Mouse (Mus musculus): ENCODE results near the gene Rnf151. TPM values are rescaled to one million over a fixed set of nuclear protein-coding genes. Genes with fewer than 3 reads are reported as not detected.
A peak's percentile ranks its signal among the peaks of the same experiment; 100 is the strongest.
"Not testable (repeated sequence)": the region's sequence is repeated elsewhere in the genome, so short reads cannot be mapped to it uniquely, and the experiment has no call there.

Rnf151 gene
- total RNA-seq, 1 experiment from 2014 or later, result 0.27 TPM

- DNase-seq, result no peak
These were observed 12.0 kb downstream of the Rnf151 start for GRCm38 (mm10) chr17:24705821-24706220.

DNA sequence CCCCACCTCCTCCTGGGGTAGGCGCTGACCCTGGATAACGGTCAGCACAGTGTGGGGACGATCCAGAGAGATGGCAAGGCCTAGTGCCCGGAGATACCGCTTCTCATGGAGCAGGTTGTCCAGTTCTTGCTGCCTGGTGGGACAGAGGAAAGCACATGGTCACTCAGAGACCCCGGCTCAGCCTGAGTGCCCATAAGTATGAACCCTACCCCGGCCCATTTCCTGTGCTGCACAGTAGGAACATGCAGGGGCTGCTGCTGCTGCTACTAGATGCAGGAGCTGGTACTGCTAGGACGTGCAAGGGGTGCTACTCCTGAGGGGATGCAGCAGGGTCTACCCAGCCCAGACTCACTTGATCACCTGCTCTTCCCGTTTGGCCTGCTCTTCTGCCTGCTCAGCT lies 16.6 kb downstream of the Rnf151 start:
- DNase-seq, result no peak

DNA sequence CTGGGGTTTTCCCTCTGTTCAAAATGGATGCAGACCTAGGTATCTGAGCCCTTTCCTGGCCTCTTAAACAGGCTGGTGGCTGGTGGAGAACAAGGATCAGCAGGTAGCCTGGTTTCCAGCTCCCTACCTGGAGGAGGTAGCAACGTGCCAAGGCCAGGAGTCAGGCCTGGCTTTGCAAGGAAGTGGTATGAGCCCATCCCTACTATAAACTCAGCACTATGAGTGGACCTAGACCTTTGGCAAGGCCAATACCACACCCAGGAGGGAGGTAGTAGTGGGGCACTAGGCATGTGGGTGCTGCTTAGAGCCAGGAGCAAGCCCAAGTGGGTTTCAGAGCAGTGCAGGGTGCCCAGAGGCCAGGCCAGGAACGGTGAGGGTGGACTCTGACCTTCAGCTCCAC lies 18.4 kb downstream of the Rnf151 start:
- DNase-seq, result no peak

DNA sequence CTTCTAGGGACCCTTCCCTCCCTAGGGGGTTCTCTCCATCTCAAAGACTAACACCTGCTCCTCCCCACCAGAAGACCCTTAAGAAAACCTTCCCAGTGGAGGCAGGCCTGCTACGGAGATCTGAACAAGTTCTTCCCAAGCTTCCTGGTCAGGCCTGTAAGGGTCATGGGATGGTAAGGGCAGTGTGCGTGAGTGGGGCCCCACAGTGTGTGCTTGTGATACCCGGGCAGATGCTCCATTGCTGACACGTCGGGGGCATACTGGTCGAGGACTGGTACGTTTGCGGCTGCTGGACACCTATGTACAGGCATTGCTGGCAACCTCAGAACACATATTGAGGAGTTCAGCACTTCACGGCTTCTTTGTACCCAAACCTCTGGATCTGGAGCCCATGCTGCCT lies 19.1 kb downstream of the Rnf151 start:
- no peak for DNase-seq

DNA sequence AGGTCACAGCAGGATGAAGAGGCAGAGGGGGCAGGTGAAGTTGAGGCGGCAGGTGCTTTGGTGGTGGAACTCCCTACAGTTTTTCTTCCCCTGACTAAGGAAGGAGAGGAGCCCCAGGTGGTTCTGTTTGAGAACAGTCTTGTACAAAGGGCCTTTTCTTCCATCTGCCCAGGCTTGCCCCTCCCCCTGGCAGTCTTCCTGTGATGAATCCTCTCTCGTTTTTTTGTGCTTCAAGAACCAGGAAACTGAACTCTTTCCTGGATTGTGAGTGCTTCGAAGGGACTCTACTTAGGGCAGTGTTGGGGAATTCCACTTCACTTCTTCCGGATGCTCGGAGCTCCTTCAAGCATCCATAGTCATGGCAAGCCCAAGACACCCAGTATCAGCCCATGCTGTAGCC lies 19.9 kb downstream of the Rnf151 start:
- DNase-seq, result no peak

DNA sequence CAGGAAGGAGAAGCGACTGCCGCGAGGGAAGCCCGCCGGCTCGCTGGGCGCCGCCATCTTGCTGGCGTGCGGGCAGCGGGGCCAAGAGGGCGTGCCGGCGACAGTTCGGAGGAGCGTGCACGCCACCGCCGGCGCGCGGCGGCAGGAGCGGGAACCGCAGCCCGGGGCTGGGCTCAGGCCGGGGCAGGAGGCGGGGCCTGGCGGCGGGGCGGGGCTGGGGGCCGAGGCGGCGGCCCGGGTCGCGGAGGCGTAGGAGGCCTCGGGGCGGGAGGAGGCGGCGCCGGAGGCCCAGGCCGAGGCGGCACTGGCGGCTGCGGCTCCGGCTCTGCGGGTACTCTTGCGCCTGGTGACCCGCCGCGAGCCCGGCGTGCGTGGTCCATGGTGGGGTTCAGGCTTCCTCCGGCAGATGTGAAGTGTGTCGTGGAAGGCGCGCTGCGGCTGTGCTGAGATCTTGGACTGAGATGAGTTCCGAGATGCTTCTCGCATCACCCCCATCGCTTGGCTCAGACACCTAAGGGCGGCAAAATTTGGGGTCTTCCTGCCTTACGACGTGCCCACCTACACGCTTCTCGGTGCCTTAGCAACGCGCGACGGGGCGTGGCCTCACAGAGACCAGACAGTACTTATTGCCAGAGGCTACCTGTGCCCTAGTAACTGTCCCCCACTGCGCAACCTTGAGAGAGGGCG lies 21.7 kb downstream of the Rnf151 start, which contains the start of the genes Gfer and Noxo1:
Gfer (minus strand) TSS at position 146 of the 687 bp plus-strand sequence.
Noxo1 (plus strand) TSS at position 224 of the 687 bp plus-strand sequence.
- peak; percentile 95 for DNase-seq

DNA sequence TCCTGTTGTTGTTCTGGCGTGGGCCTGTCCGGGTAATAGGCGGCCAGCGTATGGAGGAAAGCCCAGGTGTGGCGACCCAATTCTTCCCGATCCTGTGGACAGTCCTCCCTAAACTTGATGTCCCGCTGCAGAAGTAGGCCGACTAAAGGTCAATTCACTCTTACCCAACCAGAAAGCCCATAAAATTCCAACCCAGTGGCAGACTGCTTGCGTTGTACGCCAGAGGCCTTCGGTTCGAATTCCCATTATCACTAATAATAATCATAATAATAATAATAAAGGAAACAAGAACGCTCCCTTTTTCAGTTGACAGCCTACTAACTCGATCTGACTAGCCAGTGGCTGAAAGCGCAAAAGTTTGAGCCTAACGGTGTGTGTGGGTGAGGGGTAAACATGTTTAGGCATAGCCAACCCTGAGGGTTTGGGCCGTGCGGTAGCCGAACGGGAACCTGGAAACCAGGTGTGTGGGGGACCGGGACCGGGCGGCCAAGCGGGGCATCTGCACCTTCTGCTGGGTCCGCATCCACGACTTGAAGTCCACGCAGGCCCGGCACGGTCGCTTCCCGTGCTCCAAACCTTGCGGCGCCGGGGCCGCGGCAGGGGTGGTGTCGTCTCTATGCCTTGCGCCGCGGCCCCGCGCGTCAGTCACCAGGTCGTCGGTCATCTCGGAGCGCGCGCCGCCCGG lies 22.4 kb downstream of the Rnf151 start:
- no peak for DNase-seq

GRCm38 (mm10) chr17:24692385-24692784 lies 25.5 kb downstream of the Rnf151 start:
- DNase-seq, result no peak

- DNase-seq, result no peak
These were observed 28.4 kb downstream of the Rnf151 start, which contains the start of gene Syngr3 for GRCm38 (mm10) chr17:24689251-24690081. TSS of gene Syngr3 (minus strand) at chr17:24689955.

- no peak for DNase-seq
These were observed 30.3 kb downstream of the Rnf151 start for GRCm38 (mm10) chr17:24687599-24687998.

DNA sequence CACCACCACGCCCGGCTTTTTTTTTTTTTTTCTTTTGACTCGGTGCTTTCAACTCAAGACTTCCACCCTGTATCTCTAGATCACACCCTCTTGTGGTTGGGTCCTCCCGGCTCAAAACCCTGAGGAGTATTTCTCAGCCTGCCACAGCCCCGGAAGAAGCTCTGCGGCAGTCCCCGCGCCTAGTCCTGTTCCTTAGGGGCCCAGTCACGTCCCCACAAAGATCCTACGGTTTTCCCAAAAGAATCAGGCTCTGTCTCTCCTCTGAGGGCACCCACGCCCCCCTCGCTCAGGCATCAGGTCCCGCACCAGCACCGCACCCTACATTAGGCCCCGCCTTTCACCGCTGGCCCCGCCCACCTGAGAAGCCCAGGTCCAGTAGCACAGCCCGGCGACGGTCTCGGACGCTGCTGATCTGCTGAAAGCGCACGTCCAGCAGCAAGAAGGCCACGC lies 30.7 kb downstream of the Rnf151 start:
- peak; percentile 70 for DNase-seq

- peak; percentile 39 for DNase-seq
These were observed 31.3 kb downstream of the Rnf151 start for GRCm38 (mm10) chr17:24686514-24686913.

GRCm38 (mm10) chr17:24677500-24678080 lies 40.3 kb downstream of the Rnf151 start:
- no peak for DNase-seq

- no peak for DNase-seq
These were observed 41.0 kb downstream of the Rnf151 start for GRCm38 (mm10) chr17:24676877-24677276.

GRCm38 (mm10) chr17:24676187-24676586 lies 41.7 kb downstream of the Rnf151 start:
- peak; percentile 41 for DNase-seq

GRCm38 (mm10) chr17:24674277-24674676 lies 43.6 kb downstream of the Rnf151 start:
- DNase-seq, result no peak

DNA sequence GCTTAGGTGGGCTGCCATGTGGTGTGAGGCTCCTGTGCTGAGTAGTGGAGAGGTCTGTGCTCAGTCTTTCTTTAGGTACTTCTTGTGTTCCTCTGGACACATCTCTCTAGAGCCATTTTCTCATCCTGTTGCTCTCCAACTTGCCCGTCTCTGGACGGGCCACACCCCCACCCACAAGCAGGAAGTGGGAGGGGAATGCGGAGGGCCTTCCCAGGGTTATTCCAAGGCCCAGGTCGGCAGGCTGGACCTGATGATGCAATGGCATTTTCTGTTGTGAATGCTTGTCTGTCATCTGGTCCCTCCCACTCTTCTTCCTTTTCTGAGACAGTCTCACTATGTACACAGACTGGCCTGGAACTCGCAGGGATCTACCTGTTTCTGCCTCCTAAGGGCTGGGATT lies 45.7 kb downstream of the Rnf151 start:
- DNase-seq, result peak; percentile 60

- no peak for DNase-seq
These were observed 46.5 kb downstream of the Rnf151 start for GRCm38 (mm10) chr17:24671346-24671745.

GRCm38 (mm10) chr17:24670246-24670844 lies 47.5 kb downstream of the Rnf151 start:
- DNase-seq, result no peak

GRCm38 (mm10) chr17:24669545-24670245 lies 48.2 kb downstream of the Rnf151 start, which contains the start of gene Zfp598:
TSS of gene Zfp598 (plus strand) at chr17:24669687.
- DNase-seq, result peak; percentile 96

DNA sequence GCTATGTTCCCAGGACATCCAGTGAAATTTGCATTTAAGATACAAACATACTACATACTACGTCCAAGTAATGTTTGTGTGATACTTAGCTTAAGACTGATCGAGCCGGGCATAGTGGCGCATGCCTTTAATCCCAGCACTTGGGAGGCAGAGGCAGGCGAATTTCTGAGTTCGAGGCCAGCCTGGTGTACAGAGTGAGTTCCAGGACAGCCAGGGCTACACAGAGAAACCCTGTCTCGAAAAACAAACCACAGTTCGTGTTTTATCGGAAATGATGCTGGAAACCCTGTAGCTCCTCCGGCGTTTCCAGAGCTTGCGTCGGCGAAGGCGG lies 48.7 kb downstream of the Rnf151 start:
- not testable (repeated sequence) for DNase-seq

Measured in adrenal gland, postnatal 25 days (tissue).